Mouse (Mus musculus) gastrocnemius, adult 18-20 months (tissue): ENCODE results near the gene Gab2. TPM values are rescaled to one million over a fixed set of nuclear protein-coding genes. Genes with fewer than 3 reads are reported as not detected.
A peak's percentile ranks its signal among the peaks of the same experiment; 100 is the strongest.

Experiments used
- DNase-seq: peaks from one replicate; pipeline ENCODE4 v3.0.0; 2021; ENCODE audit warnings: low spot score
- total RNA-seq, 2 experiments: library from RNA; stranded (reverse); gene quantifications; 2 replicates each; pipeline ENCODE4 v1.2.3; 2021

The Gab2 gene
- total RNA-seq, 2 experiments from 2014 or later, result 5.3 to 8.5 TPM

DNA sequence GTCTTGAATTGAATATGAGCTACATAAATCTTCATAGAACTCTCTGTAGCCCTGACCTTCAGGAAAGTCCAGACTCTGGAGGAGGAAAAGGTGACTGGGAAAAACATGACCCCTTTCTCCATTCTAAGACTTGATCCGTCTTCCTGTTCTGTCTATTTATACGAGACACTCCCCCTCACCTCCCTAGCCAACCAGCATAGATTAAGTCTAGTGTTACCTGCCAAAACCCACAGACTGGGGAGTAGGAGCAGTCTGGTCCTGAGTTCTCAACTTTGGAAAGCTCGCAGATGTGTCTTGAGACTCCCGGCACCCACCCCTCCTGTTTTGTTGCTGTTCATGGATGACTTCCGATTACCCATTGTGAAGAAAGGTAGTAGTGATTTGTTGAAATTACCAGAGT is 166.8 kb downstream of the Gab2 start:
- peak; percentile 12 for DNase-seq

DNA sequence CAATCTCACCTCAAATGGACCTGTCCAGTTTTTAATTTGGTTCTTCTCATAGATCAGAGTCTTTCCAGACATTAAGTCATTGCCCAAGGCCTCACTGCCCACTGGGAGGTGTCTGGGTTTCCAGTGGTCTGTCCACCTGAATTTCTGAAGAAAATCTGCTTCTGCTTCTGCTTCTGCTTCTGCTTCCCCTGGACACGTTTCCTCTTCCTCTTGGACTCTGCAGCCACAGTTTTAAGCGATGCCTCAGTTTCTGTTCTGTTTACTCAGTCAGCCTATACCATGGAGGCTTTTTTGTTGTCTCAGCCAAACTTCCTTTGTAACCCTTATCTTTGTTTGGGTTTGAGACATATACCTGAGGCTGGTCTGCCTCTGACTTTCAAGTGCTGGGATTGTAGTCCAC is 170.3 kb downstream of the Gab2 start:
- no peak for DNase-seq

DNA sequence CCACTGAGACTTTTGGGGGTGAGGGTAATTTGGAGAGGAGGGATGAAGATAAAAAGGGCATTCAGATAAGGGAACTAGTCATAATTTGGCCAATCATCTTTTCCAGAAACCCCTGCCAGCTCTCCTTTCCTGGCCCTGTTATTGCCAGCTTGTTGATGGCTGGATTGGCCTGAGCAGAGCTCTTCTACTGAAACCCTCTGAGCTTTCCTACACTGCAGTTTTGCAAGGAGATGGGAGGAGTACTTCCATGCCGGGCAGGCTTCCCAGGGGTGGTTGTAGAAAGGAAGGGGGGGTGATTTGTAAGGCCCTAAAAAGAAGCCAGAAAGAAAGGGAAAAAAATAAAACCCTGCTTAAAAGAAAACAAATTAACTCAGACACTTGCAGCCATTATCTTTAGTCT is 181.2 kb downstream of the Gab2 start:
- DNase-seq, result peak; percentile 66

DNA sequence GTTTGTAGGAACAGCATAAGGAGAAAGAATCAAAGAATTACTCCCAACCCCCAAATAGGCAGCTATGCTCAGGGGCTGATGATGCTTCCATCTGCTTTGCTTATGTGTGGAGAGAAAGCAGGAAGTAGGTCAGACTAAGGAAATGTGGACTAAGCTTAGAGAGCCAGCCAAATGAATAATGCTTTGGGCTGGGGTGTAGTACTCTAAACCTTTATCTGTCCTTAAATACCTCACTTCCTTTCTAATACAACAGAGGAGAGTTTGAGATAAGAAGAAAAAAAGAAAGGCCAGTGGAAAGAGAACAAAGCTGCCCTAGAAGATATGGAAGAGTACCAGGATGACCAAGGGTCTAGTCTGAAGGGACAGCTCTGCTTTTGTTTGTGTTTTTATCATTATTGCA is 189.0 kb downstream of the Gab2 start:
- DNase-seq, result no peak

DNA sequence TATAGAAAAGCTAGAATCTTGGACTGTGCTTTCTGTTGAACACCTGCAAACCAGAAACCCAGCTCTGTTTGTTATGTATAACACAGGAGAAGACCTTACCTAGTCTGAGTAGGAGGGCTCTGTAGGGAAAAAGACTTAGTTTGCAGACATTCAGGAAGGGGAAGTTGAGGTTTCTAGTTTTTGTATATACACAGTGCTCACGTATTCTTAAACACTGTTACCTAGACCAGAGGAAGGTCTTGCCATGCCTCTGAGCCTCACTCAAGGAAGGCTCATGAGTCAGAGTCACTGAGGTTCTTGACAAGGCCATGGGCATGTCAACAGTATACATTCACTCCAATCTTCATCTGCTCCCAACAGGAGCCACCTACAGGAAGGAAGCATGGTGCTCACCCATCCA is 189.7 kb downstream of the Gab2 start:
- DNase-seq, result no peak

DNA sequence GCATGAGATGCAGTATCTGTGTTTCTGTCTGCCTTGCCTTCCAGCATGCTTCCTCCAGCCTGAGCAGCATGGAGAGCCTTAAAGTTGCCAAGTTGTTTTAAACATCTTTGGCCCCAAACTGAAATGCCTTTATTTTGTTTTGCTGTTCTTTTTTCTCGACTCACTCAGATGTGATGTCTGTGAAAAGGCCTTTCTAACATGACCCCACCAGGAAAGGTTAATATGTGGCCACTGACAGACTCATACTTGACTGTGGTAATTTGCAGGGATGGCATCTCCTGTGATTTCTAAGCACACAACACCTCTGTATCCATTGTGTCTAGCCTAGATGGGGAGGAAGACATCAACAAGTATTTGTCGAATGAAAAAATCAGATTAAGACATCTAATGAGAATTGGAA is 215.6 kb downstream of the Gab2 start:
- no peak for DNase-seq

DNA sequence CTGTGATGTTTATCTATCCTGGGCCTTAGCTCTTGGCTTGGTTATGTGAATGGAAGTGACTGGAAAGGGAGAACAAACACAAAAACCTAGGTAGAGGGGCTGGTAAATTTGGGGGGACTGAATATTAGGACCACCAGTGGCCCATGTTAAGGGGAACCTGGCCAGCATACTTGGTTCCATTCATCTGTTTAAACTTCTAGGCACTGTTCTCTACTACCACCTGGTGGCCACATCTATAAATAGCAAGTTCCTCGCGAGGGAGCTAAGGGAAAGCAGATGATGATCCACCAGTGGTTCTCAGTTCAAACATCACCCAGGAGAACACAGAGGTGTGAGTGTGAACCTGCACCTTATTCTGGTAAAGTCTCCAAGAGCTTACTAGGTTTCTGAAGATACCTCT is 216.1 kb downstream of the Gab2 start:
- peak; percentile 75 for DNase-seq

DNA sequence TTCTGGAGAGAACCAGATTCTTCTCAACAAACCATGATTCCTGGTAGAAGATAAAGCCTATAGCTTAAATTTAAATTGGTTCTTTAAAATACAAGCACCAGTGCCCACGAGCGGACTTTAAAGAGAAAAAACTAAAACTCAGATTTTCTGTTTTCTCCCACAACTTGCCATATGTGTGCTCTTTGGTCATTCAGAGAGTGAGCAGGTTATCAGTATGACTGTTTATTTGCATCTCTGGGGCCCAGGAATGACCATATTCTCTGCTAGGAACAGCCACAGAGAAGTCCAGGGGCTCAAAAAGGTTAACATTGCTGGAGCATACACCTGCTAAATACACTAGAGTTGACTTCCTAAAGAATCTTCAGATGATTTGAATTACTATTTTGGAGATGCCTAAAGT is 216.9 kb downstream of the Gab2 start:
- DNase-seq, result no peak

DNA sequence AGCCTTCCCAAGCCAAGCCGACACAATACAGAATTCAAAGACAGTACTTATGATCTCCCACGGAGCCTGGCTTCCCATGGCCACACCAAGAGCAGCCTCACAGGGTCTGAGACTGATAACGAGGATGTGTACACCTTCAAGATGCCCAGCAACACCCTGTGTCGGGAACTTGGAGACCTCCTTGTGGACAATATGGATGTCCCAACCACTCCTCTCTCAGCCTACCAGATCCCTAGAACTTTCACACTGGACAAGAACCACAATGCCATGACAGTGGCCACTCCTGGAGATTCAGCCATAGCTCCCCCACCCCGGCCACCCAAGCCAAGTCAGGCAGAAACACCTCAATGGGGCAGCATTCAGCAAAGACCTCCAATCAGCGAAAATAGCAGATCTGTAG is 217.6 kb downstream of the Gab2 start:
- no peak for DNase-seq

DNA sequence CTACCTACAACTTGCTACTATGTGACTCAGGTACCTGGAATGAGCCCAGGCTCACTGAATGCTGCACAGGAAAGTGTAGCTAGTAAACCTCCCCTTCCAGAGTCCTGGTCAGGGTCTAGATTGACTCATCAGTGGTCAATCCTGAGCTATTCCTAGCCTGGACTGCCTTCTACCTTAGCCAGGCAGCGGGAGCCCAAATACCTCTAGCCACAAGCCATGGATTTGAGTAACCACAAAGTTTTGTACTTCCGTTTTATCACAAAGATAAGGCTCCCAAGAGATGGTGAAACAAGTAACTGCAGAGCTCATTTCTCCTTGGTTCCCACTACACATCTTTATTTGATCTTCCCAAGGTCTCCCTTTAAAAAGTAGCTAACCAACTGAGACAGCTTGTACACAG is 219.5 kb downstream of the Gab2 start:
- no peak for DNase-seq

DNA sequence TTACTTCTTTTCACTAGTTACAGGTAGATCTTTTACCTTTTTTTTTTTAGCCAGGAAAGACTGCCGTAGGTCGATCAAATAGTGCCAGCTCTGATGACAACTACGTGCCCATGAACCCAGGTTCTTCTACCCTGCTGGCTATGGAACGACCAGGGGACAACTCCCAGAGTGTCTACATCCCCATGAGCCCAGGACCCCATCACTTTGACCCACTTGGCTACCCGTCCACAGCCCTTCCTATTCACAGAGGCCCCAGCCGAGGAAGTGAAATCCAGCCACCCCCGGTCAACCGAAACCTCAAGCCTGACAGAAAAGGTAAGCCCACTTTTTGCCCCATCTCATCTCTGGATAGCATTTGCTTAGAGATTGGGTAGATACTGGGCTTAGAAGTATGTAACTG is 219.9 kb downstream of the Gab2 start:
- no peak for DNase-seq

DNA sequence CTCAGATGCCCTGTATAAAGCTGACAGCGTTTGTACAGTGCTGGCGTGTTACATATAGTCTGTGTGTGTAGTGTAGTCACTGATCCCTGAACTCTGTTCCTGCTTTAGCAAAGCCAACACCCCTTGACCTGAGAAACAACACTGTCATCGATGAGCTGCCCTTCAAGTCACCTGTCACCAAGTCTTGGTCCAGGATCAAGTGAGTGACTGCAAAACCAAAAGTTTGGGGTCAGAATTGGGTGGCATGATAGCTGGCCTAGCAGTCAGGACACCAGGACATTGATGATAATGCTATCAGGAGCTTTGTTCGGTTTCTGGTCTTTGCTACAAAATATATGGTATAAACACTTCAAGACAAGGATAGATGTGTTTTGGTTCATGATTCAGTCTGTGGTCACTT is 220.9 kb downstream of the Gab2 start:
- DNase-seq, result no peak

DNA sequence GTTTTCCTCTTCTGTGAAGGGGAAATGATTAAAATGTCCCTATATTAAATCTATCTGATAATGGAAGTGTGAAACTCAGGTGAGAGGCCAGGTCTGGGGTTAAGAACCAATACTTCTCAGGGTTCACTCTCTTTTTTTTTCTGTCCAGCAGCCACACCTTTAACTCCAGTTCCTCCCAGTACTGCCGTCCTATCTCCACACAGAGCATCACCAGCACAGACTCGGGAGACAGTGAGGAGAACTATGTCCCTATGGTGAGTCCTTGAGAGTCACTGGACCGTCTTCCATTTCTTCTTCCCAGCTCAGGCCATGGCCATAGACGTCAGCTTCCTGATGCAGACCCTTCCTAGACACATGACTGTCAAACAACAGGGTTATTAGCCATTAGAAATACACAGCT is 221.5 kb downstream of the Gab2 start:
- no peak for DNase-seq

DNA sequence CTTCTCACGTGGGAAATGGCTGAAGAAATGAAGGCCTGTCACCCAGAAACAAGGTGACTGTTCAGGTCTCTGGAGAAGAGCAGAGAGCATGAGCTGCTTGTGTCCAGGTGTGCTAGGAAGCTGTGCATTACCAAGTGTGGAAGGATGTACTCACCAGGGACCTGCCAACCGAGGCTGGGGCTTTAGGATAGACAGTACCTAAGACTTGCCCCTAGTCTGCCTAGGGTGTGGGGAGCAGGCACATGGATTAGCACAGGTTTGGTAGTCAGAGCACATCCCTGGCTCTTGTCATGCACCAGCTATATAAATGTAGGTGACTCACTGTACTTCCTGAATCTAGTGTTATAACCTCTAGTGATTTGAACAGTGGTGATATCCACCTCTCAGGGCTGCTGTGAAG is 222.2 kb downstream of the Gab2 start:
- DNase-seq, result no peak

DNA sequence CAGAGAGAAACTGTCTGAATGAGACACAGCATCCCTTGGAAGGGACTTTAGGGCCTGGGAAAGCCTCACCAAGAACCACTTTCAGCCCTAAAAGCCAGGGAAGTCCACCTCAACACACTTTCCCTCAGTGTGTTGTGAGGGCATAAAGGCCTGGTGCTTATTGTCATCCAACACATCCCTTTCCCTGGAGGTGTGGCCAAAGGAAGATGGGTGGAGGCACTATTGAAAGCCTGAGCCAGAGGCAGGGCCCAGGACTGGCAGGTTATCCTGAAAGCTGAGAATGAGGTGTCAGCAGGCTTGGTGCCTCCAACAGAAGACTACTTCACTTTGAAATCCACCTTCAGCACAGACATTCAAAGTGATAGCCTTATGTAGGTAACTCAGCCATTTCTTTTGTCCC is 223.1 kb downstream of the Gab2 start:
- no peak for DNase-seq

DNA sequence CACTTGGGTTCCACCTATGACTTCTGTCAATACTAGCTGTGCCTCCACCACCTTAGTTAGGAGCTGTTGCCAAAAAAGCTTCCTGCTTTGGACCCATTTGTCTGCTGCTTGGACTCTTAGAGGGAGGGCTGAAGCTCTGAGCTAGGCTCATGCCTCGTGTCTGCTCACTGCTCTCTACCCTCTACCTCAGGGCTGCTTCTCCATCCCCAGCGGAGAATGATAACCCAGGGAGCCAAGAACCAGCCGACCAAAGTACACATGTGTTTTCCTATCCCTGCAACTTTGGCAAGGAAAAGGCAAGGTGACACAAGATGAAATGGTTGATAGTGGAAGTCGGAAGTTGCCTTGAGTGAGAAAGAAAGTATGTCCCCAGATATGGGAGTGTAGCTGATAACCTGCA is 223.8 kb downstream of the Gab2 start:
- no peak for DNase-seq

DNA sequence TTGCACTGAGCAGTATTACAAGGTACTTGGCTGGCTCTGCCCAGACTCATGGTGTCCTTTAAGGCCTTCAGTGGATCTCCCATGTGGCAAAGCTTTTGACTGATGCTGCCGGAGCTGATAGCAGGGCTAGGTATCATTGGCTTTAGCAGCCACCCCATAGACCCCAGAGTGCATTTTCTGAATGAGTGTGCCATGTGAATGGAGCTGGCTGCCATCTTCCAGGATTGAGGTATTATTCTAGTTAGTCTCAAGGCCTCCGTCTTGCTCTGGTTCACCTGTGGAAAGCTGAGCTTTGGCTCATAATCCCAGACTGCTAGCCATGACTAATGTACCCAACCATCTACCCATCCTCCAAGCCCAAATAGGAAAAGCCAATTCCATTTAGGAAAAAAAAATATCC is 225.4 kb downstream of the Gab2 start:
- no peak for DNase-seq

DNA sequence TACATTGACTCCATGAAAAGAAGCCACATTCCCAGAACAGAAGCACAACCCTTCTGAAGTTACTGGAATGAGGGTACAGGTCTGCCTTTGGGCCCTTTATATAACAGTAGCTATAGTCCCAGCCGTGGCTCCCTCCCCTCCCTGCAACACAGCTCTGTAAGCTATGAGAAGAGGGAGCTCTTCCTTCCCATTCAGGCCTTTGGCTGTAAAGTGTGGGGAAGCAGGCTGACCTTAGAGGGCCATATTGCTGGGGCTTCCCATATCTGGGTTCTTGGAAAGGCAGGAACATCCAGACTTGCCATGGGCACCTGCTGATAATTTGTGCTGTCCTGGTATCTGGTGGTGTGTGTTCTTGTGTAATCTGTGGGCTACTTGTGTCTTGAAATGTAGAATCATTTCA is 226.2 kb downstream of the Gab2 start:
- no peak for DNase-seq

DNA sequence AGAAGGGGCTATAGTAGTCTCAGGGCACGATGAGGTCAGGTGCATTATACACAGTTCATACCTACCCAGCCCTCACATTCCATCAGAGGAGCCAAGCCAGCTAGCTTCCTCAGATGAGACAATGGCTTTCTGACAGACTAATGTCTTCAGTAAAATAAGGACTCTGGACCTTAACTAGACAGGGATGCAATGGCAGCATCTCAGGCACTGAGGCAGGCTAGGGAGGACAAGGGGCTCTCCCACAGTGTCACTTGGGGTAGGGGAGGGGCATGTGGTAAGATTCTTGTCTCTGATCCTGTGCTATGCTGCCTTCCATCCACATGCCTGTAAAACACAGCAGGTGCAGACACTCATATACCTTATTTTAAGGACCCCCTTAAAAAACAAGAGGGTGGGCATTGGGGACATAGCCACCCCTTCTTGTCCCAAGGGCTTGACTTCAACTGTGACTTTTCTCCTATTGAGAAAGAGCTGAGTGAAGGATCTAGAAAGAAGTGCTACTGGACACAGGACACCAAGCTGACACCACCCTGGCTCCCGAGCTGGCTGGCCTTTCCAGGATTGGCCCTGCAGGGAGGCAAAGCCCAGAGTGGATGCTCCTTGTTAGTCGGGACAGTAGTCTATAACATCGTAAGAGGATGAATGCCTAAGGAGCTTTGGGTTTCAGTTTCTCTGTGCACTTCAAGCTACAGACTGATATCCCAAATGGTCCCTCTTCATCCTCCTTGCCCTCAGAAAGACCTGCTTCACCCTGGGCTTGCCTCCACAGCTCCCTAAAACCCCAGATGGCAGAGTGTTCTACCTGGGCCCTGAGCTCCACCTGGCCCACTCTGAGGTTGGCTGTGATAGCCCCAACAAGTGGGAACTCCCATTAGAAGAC is 228.3 kb downstream of the Gab2 start:
- no peak for DNase-seq

DNA sequence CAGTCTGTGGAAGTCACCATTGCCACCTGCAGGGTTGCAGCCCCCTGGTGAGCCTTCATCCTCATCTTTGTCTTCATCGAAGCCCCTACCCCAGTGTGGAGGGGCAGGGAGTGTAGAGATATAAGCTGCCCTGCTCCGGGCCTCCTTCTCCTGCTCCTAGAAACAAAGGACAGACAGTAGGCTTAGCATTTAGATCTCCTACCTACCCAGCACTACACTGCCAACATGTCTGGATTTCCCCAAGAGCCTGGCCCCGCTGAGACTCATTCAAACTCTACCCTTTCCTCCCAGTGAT is 228.9 kb downstream of the Gab2 start:
- no peak for DNase-seq

DNA sequence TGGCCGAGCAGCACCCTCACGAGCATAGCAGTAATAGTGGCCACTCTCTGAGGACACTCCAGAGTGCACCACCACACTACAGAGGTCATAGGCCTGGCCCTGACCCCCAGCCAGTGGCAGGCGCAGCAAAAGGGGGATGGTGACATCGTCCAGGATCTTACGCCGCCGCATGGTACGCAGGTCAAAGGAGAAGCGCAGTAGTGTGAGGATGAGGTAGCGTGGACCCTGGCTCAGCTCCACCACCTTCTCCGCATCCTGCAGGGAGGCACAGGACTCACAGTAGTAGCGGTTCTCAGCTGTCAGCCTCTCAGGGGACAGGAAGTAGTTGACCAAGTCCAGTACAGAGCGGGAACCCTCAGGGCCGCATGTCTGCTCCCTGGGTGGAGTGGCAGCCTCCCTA is 230.2 kb downstream of the Gab2 start:
- no peak for DNase-seq

DNA sequence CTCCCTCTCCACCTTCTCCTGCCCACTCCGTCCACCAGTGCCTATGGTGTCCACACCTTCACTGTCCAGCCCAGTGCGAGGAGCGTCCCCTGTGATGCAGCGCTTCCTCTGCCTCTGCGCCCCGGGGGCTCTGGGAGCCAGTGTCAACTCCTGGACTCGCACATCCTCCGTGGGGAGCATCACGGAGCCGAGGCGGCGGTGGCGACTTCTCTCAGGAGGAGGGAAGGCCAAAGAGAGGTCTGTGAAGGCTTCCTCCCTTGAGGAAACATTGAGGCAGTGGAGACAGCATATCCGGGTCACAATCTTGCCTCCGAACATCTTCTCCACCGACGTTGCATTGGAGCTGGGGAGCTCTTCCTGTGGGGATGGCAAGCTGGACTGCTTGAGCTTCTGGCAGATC is 230.8 kb downstream of the Gab2 start:
- DNase-seq, result no peak

DNA sequence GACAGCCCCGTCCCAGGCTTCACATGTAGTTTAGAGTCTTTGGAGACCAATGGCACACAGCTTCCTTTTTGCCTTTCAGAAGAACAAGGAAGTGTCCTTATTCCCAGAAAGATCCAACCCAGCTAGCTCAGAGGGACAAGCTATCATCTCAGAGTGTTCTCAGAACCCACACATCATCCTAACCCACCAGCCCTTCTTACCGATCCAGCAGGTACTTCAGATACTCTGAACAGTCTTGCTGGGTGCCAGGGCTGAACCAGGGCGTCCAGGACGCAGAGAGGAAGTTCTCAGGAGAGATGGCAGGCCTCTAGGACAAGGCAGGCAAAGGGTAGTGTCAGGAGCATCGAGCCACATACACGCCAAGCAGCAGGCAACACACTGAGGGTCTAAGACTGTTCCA is 231.5 kb downstream of the Gab2 start:
- no peak for DNase-seq

DNA sequence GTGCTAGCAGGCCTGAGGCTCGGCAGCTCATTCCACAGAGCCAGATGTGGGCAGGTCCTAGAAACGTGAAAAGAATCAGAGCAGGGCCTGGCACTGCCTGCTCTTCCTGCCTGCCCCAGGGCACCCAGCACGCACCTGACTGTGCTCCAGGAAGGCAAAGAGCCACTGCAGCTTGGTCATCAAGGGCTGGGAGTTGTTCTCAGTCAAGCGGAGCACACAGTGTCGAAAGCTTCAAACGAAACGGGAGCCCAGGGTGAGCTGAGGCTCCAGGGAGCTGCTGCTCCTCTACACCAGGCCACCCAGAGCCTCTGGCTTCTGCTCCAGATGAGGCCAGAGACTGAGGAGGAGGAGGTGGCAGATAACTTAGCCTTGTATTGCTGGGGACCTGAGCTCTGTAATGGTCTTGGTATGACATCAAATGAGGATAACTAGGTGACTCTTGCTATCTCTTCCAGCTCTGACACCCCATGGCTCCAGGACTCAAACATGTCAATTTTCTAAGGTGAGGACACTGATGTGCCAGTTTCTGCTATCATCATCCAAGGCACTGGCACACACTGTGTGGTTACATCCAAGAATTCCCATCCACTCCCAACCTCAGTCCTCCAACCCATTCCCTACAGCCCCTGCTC is 232.1 kb downstream of the Gab2 start:
- no peak for DNase-seq
